Mouse (Mus musculus): Measurements from ENCODE around the gene Omp.

DNA sequence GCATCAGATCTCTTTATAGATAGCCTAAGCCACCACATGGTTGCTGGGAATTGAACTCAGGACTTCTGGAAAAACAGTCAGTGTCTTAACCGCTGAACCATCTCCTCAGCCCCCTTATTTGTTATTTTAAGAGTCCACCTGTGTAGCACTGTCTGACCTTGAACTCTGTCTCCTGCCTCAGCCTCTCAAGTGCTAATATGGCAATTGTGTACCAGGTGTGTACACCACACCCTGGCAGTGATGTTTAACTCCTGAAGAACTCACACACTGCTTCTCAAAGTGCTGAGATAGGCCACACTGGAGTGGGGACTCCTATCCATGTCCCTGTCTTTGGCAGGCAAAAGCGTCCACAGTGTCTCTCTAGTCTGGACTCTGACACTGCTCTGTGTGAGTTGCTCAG, 43.4 kb upstream of the Omp start:
- no peak for TF ChIP-seq CTCF (IDR thresholded peaks at IDR 0.05)
- no peak for TF ChIP-seq EP300 (IDR thresholded peaks at IDR 0.05; ENCODE audit: insufficient read depth, low read depth, low read length)

All from heart, adult 2 months (tissue).